Mouse (Mus musculus) frontal cortex, postnatal 25 days (tissue): ENCODE measurements around the gene Enah.

Experiments
- DNase-seq, 2 experiments: peaks; one replicate each; pipeline ENCODE4 v3.0.0; 2022; ENCODE audit warnings: low spot score in 2 of 2

Gene Enah

GRCm38 (mm10) chr1:182028231-182029210 lies 8.7 kb upstream of the Enah start:
- DNase-seq, result no peak

- DNase-seq, result no peak
Observed at GRCm38 (mm10) chr1:182027426-182027979, 7.7 kb upstream of the Enah start.

GRCm38 (mm10) chr1:182026821-182027220 lies 7.0 kb upstream of the Enah start:
- no peak for DNase-seq

GRCm38 (mm10) chr1:182026120-182026519 lies 6.3 kb upstream of the Enah start:
- no peak for DNase-seq

GRCm38 (mm10) chr1:182021691-182022299 lies 2.0 kb upstream of the Enah start:
- DNase-seq, result no peak

- DNase-seq, result no peak
Observed at GRCm38 (mm10) chr1:182020831-182021460, 1.2 kb upstream of the Enah start.

- no peak for DNase-seq
Observed at GRCm38 (mm10) chr1:182019266-182019925, 394 bp downstream of the Enah start.

- DNase-seq, result no peak
Observed at GRCm38 (mm10) chr1:182018397-182019265, 1.2 kb downstream of the Enah start.

- no peak for DNase-seq
Observed at GRCm38 (mm10) chr1:182005831-182006230, 14.0 kb downstream of the Enah start.

- DNase-seq, result no peak
Observed at GRCm38 (mm10) chr1:181998673-181999072, 21.1 kb downstream of the Enah start.

GRCm38 (mm10) chr1:181997791-181998190 lies 22.0 kb downstream of the Enah start:
- no peak for DNase-seq

GRCm38 (mm10) chr1:181993597-181993996 lies 26.2 kb downstream of the Enah start:
- DNase-seq, result no peak

GRCm38 (mm10) chr1:181988367-181988766 lies 31.4 kb downstream of the Enah start:
- DNase-seq, result no peak

- DNase-seq, result no peak
Observed at GRCm38 (mm10) chr1:181987226-181987625, 32.6 kb downstream of the Enah start.

- DNase-seq, result no peak
Observed at GRCm38 (mm10) chr1:181985880-181986279, 33.9 kb downstream of the Enah start.

GRCm38 (mm10) chr1:181984811-181985210 lies 35.0 kb downstream of the Enah start:
- DNase-seq, result no peak

- no peak for DNase-seq
Observed at GRCm38 (mm10) chr1:181980017-181980719, 39.6 kb downstream of the Enah start.

GRCm38 (mm10) chr1:181975510-181975909 lies 44.3 kb downstream of the Enah start:
- DNase-seq, result no peak

GRCm38 (mm10) chr1:181974897-181975296 lies 44.9 kb downstream of the Enah start:
- DNase-seq, result no peak

- no peak for DNase-seq
Observed at GRCm38 (mm10) chr1:181965277-181965676, 54.5 kb downstream of the Enah start.
